Mouse (Mus musculus) ES-E14 (cell line): ENCODE measurements around the gene Tspyl4.

ENCODE experiments used
- CHD2 ChIP-seq: IDR thresholded peaks from 2 replicates; pipeline ENCODE4 v1.6.1; 2014; ENCODE audit warnings: mild to moderate bottlenecking, low read depth, low read length, inconsistent platforms
- HCFC1 ChIP-seq: IDR thresholded peaks from 2 replicates; pipeline ENCODE4 v1.6.1; 2012; ENCODE audit warnings: low read length, inconsistent platforms, borderline replicate concordance; ENCODE audit not compliant: insufficient read depth
- ZC3H11A ChIP-seq: IDR thresholded peaks from 2 replicates; pipeline ENCODE4 v1.6.1; 2012; ENCODE audit warnings: low read depth, mild to moderate bottlenecking, inconsistent platforms, low read length, borderline replicate concordance
- ZNF384 ChIP-seq: IDR thresholded peaks from 2 replicates; pipeline ENCODE4 v1.6.1; 2012; ENCODE audit warnings: low read depth, low read length, inconsistent platforms

GRCm38 (mm10) chr10:34249594-34249993, 47.6 kb upstream of the Tspyl4 start:
- TF ChIP-seq CHD2: no peak
- TF ChIP-seq ZC3H11A: no peak
- TF ChIP-seq ZNF384: no peak
- TF ChIP-seq HCFC1: no peak
